Mouse (Mus musculus) ovary, adult 18-20 months (tissue): ENCODE measurements around the gene Ddx60.
"Not testable (repeated sequence)": the region's sequence is repeated elsewhere in the genome, so short reads cannot be mapped to it uniquely, and the experiment has no call there.

Source experiments
- DNase-seq: peaks from one replicate; pipeline ENCODE4 v3.0.0; 2022; ENCODE audit warnings: low spot score, mixed read lengths

The Ddx60 gene

GRCm38 (mm10) chr8:61927777-61928494, at the start of gene Ddx60:
Ddx60 (plus strand) TSS chr8:61928087.
- peak; percentile 19 for DNase-seq

- no peak for DNase-seq
These were observed 33.8 kb upstream of the Ddx60 start for GRCm38 (mm10) chr8:61894062-61894461.

GRCm38 (mm10) chr8:61896742-61897141, 31.1 kb upstream of the Ddx60 start:
- DNase-seq, result no peak

GRCm38 (mm10) chr8:61897402-61897801, 30.5 kb upstream of the Ddx60 start:
- no peak for DNase-seq

- DNase-seq, result no peak
These were observed 26.7 kb upstream of the Ddx60 start for GRCm38 (mm10) chr8:61901028-61901717.

- DNase-seq, result no peak
These were observed 25.4 kb upstream of the Ddx60 start, which contains the start of gene Palld for GRCm38 (mm10) chr8:61902521-61902920. Palld (minus strand) TSS chr8:61902690.

GRCm38 (mm10) chr8:61908303-61909215, 19.3 kb upstream of the Ddx60 start:
- peak; percentile 9 for DNase-seq

- no peak for DNase-seq
These were observed 18.6 kb upstream of the Ddx60 start for GRCm38 (mm10) chr8:61909313-61909712.

GRCm38 (mm10) chr8:61912817-61913216, 15.1 kb upstream of the Ddx60 start:
- no peak for DNase-seq

GRCm38 (mm10) chr8:61913957-61914356, 13.9 kb upstream of the Ddx60 start:
- no peak for DNase-seq

GRCm38 (mm10) chr8:61917287-61917686, 10.6 kb upstream of the Ddx60 start:
- no peak for DNase-seq

- no peak for DNase-seq
These were observed 8.6 kb upstream of the Ddx60 start for GRCm38 (mm10) chr8:61919145-61919788.

- DNase-seq, result no peak
These were observed 7.5 kb upstream of the Ddx60 start for GRCm38 (mm10) chr8:61920389-61920788.

GRCm38 (mm10) chr8:61921454-61922054, 6.3 kb upstream of the Ddx60 start:
- no peak for DNase-seq

GRCm38 (mm10) chr8:61924518-61924917, 3.4 kb upstream of the Ddx60 start:
- DNase-seq, result no peak

- DNase-seq, result no peak
These were observed 5.4 kb downstream of the Ddx60 start for GRCm38 (mm10) chr8:61933243-61933642.

- DNase-seq, result no peak
These were observed 9.7 kb downstream of the Ddx60 start for GRCm38 (mm10) chr8:61937576-61937975.

- not testable (repeated sequence) for DNase-seq
These were observed 36.9 kb downstream of the Ddx60 start for GRCm38 (mm10) chr8:61964591-61965375.

- DNase-seq, result no peak
These were observed 41.7 kb downstream of the Ddx60 start for GRCm38 (mm10) chr8:61969581-61969980.

- DNase-seq, result no peak
These were observed 57.1 kb downstream of the Ddx60 start for GRCm38 (mm10) chr8:61984941-61985340.
